Mouse (Mus musculus): ENCODE measurements at regions not wholly inside any gene's neighbourhood (a gene's known extent, or its start where the extent isn't known, plus 50 kb on each side); places are given as distances from the start of the nearest gene placed in this dataset.

DNA sequence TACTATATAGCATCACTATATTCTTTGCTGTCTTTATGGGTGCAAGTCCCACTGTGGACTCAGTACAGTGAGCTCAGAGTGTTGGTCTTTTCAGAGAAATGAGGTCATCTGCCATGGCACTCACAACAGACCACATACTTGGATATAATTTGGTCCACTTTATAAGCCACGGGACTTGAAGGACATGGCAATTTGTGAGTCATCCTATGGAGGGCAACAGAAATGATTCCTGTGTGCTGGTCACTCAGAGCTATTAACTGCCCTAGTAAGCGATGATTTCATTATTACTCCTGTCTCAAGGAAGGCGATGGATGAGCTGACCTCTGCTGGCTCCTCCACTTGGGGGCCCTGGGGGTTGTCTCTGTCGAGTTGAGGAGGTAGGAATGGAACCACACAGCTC, 345.2 kb upstream of the Trib2 start:
- TF ChIP-seq CTCF (IDR thresholded peaks at IDR 0.05; ENCODE audit: extremely low read depth, insufficient read length, insufficient replicate concordance, low read depth, low read length), result no peak
- no peak for TF ChIP-seq POLR2A (IDR thresholded peaks at IDR 0.05; ENCODE audit: low read depth, low read length)

Data from small intestine, adult 2 months (tissue).